Mouse (Mus musculus) ES-CJ7 (cell line): ENCODE measurements around the gene Gabrb3.

Experiments used
- DNase-seq: peaks from one replicate; pipeline ENCODE4 v3.0.0; 2011; ENCODE audit warnings: low read depth, low spot score

The Gabrb3 gene

DNA sequence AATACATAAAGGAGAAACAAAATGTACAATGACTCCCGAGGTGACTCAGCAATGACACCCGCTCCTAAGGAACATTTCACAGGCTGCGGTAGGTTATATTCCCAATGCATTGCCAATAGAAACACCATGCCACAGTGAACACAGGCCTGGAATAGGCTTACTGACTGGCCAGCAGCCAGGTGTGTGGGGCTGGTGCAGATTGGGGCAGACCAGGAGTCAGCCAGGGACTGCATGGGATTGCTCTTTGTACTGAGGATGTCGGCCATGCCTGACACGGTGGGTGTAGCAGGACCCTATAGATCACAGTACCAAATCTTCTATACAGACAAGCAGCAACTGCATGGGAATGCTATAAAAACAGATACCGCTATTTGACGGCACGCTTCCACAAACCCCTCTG, 110.5 kb downstream of the Gabrb3 start:
- no peak for DNase-seq

- DNase-seq = no peak
Measured at GRCm38 (mm10) chr7:57532676-57533075, 113.2 kb downstream of the Gabrb3 start.

GRCm38 (mm10) chr7:57538565-57538964, 119.1 kb downstream of the Gabrb3 start:
- DNase-seq = peak; percentile 89

DNA sequence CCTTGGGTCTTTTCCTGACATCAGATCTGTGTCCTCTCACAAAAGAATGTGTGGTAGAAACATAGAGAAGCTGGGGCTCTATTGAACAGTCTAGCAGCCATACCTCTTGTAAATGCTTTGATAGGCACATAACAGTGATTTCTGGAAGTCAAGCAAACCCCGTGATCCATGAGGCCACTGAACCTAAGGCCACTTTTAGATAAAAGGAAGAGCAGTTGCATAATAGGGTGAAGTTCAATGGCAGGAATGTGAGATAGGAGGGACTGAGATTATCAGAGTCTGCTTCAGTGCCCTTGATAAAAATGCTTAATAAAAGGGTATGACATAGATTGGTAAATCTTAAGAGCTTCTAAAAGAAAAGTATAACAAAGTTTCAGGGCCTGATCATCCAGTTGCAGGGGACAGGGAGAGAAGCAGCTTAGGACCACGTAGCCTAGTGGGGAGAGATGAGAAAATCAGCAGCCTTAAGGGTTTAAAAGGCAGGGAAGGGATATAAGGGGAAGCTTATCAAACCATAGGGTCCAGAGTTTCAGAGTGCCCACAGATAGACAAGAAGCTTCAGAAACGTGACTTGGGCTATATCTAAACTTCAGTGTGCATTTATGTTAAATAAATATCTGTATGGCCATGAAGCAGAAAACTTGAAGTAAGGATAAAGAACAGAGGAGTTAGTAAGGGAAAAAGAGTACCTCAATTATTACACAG, 141.4 kb downstream of the Gabrb3 start:
- no peak for DNase-seq

- no peak for DNase-seq
Measured at GRCm38 (mm10) chr7:57564403-57564802, 144.9 kb downstream of the Gabrb3 start.

- peak; percentile 77 for DNase-seq
Measured at GRCm38 (mm10) chr7:57590451-57591248, 171.2 kb downstream of the Gabrb3 start.

DNA sequence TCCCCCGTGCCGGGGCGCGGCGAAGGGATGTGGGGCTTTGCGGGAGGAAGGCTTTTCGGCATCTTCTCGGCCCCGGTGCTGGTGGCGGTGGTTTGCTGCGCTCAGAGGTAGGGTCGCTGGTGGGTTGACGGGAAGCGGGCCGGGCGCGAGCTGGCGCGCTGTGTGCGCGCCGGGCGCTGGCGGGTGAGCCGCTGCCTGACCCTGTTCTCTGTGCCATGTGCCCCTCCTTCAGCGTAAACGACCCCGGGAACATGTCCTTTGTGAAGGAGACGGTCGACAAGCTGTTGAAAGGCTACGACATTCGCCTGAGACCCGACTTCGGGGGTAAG, 171.7 kb downstream of the Gabrb3 start:
- peak; percentile 16 for DNase-seq

- DNase-seq = peak; percentile 58
Measured at GRCm38 (mm10) chr7:57591578-57592431, 172.3 kb downstream of the Gabrb3 start.

GRCm38 (mm10) chr7:57597341-57597740, 177.8 kb downstream of the Gabrb3 start:
- DNase-seq = no peak

DNA sequence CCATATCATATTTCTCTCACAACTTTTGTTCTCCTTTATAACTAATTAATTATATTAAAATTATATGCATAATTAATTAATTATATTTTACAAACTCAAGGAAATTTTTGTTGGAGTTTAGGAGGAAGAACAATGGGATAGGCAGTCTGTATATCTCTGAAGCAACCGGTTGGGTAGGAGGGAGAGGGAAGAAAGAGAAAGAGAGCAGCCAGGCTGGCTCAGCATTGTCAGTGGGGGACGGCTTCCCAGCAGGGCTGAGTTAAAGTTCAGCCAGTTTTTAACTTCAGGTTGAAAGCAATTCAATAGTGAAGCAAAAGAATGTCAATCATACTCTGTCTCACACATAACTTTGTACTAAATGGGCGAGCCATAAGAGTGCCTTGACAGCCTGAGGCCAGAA, 199.2 kb downstream of the Gabrb3 start:
- DNase-seq = no peak

GRCm38 (mm10) chr7:57620036-57620435, 200.5 kb downstream of the Gabrb3 start:
- no peak for DNase-seq

GRCm38 (mm10) chr7:57623718-57624117, 204.2 kb downstream of the Gabrb3 start:
- DNase-seq = no peak

- no peak for DNase-seq
Measured at GRCm38 (mm10) chr7:57635026-57635425, 215.5 kb downstream of the Gabrb3 start.

GRCm38 (mm10) chr7:57635687-57636086, 216.2 kb downstream of the Gabrb3 start:
- DNase-seq = no peak

DNA sequence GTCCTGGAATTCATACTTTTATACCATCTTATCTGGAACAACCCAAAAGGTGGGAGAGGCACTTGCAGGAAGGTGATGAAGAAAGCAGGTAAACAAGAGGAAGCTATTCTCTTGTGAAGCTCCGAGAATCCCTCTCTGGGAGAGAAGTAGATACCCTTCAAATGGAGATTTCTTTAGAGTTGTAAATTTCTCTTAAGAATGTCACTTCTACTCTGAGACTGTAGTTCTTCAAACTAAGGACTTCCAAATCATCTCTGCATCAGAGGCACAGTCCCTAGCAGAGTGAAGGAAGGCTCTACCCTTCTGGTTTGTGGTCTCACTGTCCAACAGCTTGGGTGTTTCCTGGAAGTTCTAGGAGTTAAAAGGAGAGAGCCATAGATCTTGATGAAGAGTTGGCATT, 221.3 kb downstream of the Gabrb3 start:
- peak; percentile 70 for DNase-seq

- no peak for DNase-seq
Measured at GRCm38 (mm10) chr7:57647345-57647744, 227.9 kb downstream of the Gabrb3 start.

GRCm38 (mm10) chr7:57648136-57648755, 228.8 kb downstream of the Gabrb3 start:
- DNase-seq = no peak

GRCm38 (mm10) chr7:57677352-57677751, 257.9 kb downstream of the Gabrb3 start:
- no peak for DNase-seq

- no peak for DNase-seq
Measured at GRCm38 (mm10) chr7:57689836-57690235, 270.3 kb downstream of the Gabrb3 start.

- DNase-seq = no peak
Measured at GRCm38 (mm10) chr7:57700370-57700769, 280.9 kb downstream of the Gabrb3 start.

- no peak for DNase-seq
Measured at GRCm38 (mm10) chr7:57701046-57701445, 281.6 kb downstream of the Gabrb3 start.

DNA sequence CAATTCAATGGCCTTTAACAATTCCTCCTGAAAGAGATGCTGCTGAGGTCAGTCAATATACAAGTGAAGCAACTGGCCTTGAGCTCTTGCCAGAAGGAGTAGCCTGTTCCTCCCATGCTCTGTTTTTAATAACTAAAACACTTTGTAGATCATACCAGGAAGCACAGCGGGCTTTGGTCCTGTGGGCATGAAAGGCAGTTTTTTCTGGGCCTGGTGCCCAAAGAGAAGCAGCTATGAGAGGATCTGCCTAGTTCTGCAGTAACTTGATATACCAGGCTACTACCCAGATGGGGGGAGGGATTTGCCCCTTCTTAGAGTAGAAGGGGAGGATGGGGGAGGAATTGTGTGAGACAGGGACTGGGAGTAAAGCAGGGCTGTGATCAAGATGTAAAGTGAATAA, 284.1 kb downstream of the Gabrb3 start:
- DNase-seq = no peak
